Comparison of ENCODE assay signal across 12 mouse cellular contexts in genomic region chr2:73659041-73659440, GRCm38 (mm10).
A peak's percentile ranks its signal among the peaks of the same experiment; 100 is the strongest.
DNase-seq lines count a peak whose midpoint lies in the region; ATAC-seq and TF ChIP-seq lines count a peak whose summit lies in the region.
"Had no signal": no experiment of that assay in that cellular context is flagged by ENCODE, and none has a peak within 500 bp of the region (broad histone marks: within the 10 kb centered on the region; RNA-seq: fewer than 3 reads in every experiment).

No protein-coding gene starts in this region.

- H3K27ac ChIP-seq in gastrocnemius, adult 2 months, result peak overlapping the region; percentile 43; the same call in 1 of the 2 replicates
- peak overlapping the region; percentile 93 for H3K27ac ChIP-seq in left cerebral cortex, adult 2 months
- H3K27ac ChIP-seq in cortical plate, adult 2 months (ENCODE audit: insufficient read depth, low read length), result peak overlapping the region; percentile 53
- H3K27ac ChIP-seq in neural tube, embryonic 14.5 days (ENCODE audit: low read depth, low read length), result no peak overlapping the region
- H3K27ac ChIP-seq: limb, embryonic 15.5 days had no signal

- peak overlapping the region; percentile 62 for H3K4me3 ChIP-seq in gastrocnemius, adult 2 months
- H3K4me3 ChIP-seq in left cerebral cortex, adult 2 months, result peak overlapping the region; percentile 64
- peak overlapping the region; percentile 99 for H3K4me3 ChIP-seq in cortical plate, adult 2 months (ENCODE audit: insufficient read depth, low read length)
- no peak overlapping the region for H3K4me3 ChIP-seq in neural tube, embryonic 14.5 days (ENCODE audit: low read depth, low read length)
- H3K4me3 ChIP-seq: neural tube, embryonic 12.5 days had no signal

- H3K9me3 ChIP-seq in neural tube, embryonic 14.5 days (ENCODE audit: control insufficient read depth, low read length), result no peaks in the 10 kb centered on the region
- H3K9me3 ChIP-seq: limb, embryonic 15.5 days; neural tube, embryonic 12.5 days had no signal

- 56% methylated on average over 8 of the region's 8 CpGs for WGBS in neural tube, embryonic 14.5 days

- H3K9ac ChIP-seq in neural tube, embryonic 14.5 days (replicated peaks; ENCODE audit: low read depth, low read length), result no peak overlapping the region
- H3K9ac ChIP-seq: limb, embryonic 15.5 days had no signal

- ATAC-seq in neural tube, embryonic 14.5 days (ENCODE audit: low read depth), result no peak
- ATAC-seq: intestine, postnatal 0 days had no signal

- TF ChIP-seq CTCF in gastrocnemius, adult 2 months (IDR thresholded peaks at IDR 0.05), result no peak
- no peak for TF ChIP-seq CTCF in left cerebral cortex, adult 2 months (IDR thresholded peaks at IDR 0.05)
- no peak for TF ChIP-seq CTCF in cortical plate, adult 2 months (IDR thresholded peaks at IDR 0.05; ENCODE audit: extremely low read depth, insufficient read depth, low read length)

- 0 out of 2 replicates have a peak overlapping the region, but pooled peaks have one; percentile 43 for H3K4me2 ChIP-seq in neural tube, embryonic 14.5 days (ENCODE audit: low read depth, low read length)

- peak; percentile 40; the same call in 1 of the 2 replicates for TF ChIP-seq POLR2A in cortical plate, adult 2 months (IDR thresholded peaks at IDR 0.05; ENCODE audit: extremely low read depth, insufficient read depth, low read length)

- H3K36me3 ChIP-seq in neural tube, embryonic 14.5 days (ENCODE audit: control insufficient read depth, insufficient read depth, low read length), result no peaks in the 10 kb centered on the region
- H3K36me3 ChIP-seq: limb, embryonic 15.5 days; neural tube, embryonic 12.5 days had no signal

- 0 out of 2 replicates have a peak, but pooled peaks cover 1% of the 10 kb centered on the region for H3K4me1 ChIP-seq in cortical plate, adult 2 months (ENCODE audit: control insufficient read depth, insufficient read depth, low read length)
- peaks cover 18% of the 10 kb centered on the region for H3K4me1 ChIP-seq in neural tube, embryonic 14.5 days (ENCODE audit: control insufficient read depth, insufficient read depth, low read length)

- no peaks in the 10 kb centered on the region for H3K27me3 ChIP-seq in neural tube, embryonic 14.5 days (ENCODE audit: control insufficient read depth, insufficient read depth, low read length)
- H3K27me3 ChIP-seq: limb, embryonic 15.5 days; neural tube, embryonic 12.5 days had no signal

- no peak for DNase-seq in gastrocnemius, adult 2 months
- no peak for DNase-seq in gastrocnemius, postnatal 10 days
- no peak for DNase-seq in left cerebral cortex, adult 2 months (ENCODE audit: extremely low spot score in 1 of 2, low spot score in 2 of 2)
- DNase-seq in left cerebral cortex, postnatal 10 days (ENCODE audit: extremely low spot score in 1 of 2, low spot score in 2 of 2), result no peak
- DNase-seq in embryo, embryonic 10 days (ENCODE audit: low spot score), result no peak
- DNase-seq in thymus, postnatal 4 days, result no peak
- DNase-seq: kidney, postnatal 36 days had no signal

- intact Hi-C loops in gastrocnemius, adult 2 months (cut with DNase I), result no loop called here
- intact Hi-C loops in left cerebral cortex, adult 2 months (cut with DNase I), result loop anchor here (5.0 kb wide), 1 partner anchor 83 kb away; no protein-coding TSS in a partner anchor
- intact Hi-C loops in left cerebral cortex, postnatal 10 days (cut with DNase I), result loop anchor here (2.0 to 5.0 kb wide), 3 partner anchors 38 to 83 kb away; no protein-coding TSS in a partner anchor
